28 mouse cellular contexts compared by ENCODE assay signal in genomic region chr1:192284340-192284739, GRCm38 (mm10).
DNase-seq lines count a peak whose midpoint lies in the region; TF ChIP-seq lines count a peak whose summit lies in the region.
"Had no signal": no experiment of that assay in that cellular context is flagged by ENCODE, and none has a peak within 500 bp of the region (broad histone marks: within the 10 kb centered on the region; RNA-seq: fewer than 3 reads in every experiment).

No protein-coding gene starts in this region.

- TF ChIP-seq CTCF in cortical plate, adult 2 months (IDR thresholded peaks at IDR 0.05; ENCODE audit: extremely low read depth, insufficient read depth, low read length): no peak

- TF ChIP-seq POLR2A in cortical plate, adult 2 months (IDR thresholded peaks at IDR 0.05; ENCODE audit: extremely low read depth, insufficient read depth, low read length): no peak

- H3K27ac ChIP-seq in cortical plate, adult 2 months (ENCODE audit: insufficient read depth, low read length): 0 out of 2 replicates have a peak overlapping the region, but pooled peaks have one; percentile 8
- H3K27ac ChIP-seq: embryonic facial prominence, embryonic 13.5 days; forebrain, embryonic 10.5 days; forebrain, embryonic 15.5 days; gastrocnemius, adult 2 months; heart, adult 2 months; hindbrain, embryonic 14.5 days; liver, embryonic 12.5 days; midbrain, embryonic 12.5 days; stomach, postnatal 0 days had no signal

- intact Hi-C loops in left cerebral cortex, postnatal 4 days (cut with DNase I): no loop called here

- DNase-seq in adrenal gland, postnatal 10 days: peak; percentile 22
- DNase-seq in adrenal gland, adult 2 months: no peak
- DNase-seq in left cerebral cortex, postnatal 4 days: peak; percentile 16
- DNase-seq in left cerebral cortex, adult 8-10 months (ENCODE audit: low spot score in 2 of 2): no peak
- DNase-seq in cerebellum, adult 9-11 months: peak; percentile 86
- no peak for DNase-seq in heart, adult 11 months
- DNase-seq in right cerebral cortex, postnatal 10 days (ENCODE audit: low spot score in 2 of 2): no peak
- DNase-seq: adrenal gland, postnatal 36 days; gastrocnemius, adult 2 months; gastrocnemius, postnatal 36 days; heart, adult 2 months; kidney, adult 2 months; kidney, postnatal 4 days; layer of hippocampus, adult 9-11 months; liver, postnatal 0 days; lung, postnatal 4 days; thymus, adult 18-20 months; thymus, postnatal 25 days had no signal

- H3K4me1 ChIP-seq in cortical plate, adult 2 months (ENCODE audit: control insufficient read depth, insufficient read depth, low read length): peaks cover 21% of the 10 kb centered on the region
- H3K4me1 ChIP-seq: embryonic facial prominence, embryonic 13.5 days; forebrain, embryonic 15.5 days; heart, embryonic 12.5 days; liver, embryonic 12.5 days; megakaryocyte, embryonic 14.5 days; midbrain, embryonic 12.5 days had no signal

- no peak overlapping the region for H3K4me3 ChIP-seq in cortical plate, adult 2 months (ENCODE audit: insufficient read depth, low read length)
- H3K4me3 ChIP-seq: embryonic facial prominence, embryonic 13.5 days; forebrain, embryonic 10.5 days; forebrain, embryonic 15.5 days; gastrocnemius, adult 2 months; heart, adult 2 months; heart, embryonic 12.5 days; liver, embryonic 12.5 days; megakaryocyte, embryonic 14.5 days; midbrain, embryonic 12.5 days had no signal

Comparison
In these comparisons a context has a peak if more than half of its experiments do, and no peak if none do; other contexts are left out.
1. DNase-seq: peak in adrenal gland, postnatal 10 days (single experiment), left cerebral cortex, postnatal 4 days (single experiment) and cerebellum, adult 9-11 months (single experiment); none in adrenal gland, adult 2 months (single experiment), left cerebral cortex, adult 8-10 months (0 of 2), heart, adult 11 months (single experiment) and right cerebral cortex, postnatal 10 days (0 of 2).